In genomic region chr9:110170858-110171257, GRCm38 (mm10) we compare ENCODE assay signal across 12 mouse cellular contexts. TPM values are rescaled to one million over a fixed set of nuclear protein-coding genes. Genes with fewer than 3 reads are reported as not detected.
DNase-seq lines count a peak whose midpoint lies in the region; ATAC-seq and TF ChIP-seq lines count a peak whose summit lies in the region.
"Had no signal": no experiment of that assay in that cellular context is flagged by ENCODE, and none has a peak within 500 bp of the region (broad histone marks: within the 10 kb centered on the region; RNA-seq: fewer than 3 reads in every experiment).

No protein-coding gene starts in this region.

- H3K27me3 ChIP-seq in heart, embryonic 11.5 days (ENCODE audit: control insufficient read depth, insufficient read depth, low read length) = no peaks in the 10 kb centered on the region
- H3K27me3 ChIP-seq in liver, postnatal 0 days (ENCODE audit: insufficient read depth, low read length) = no peaks in the 10 kb centered on the region
- H3K27me3 ChIP-seq in liver, embryonic 12.5 days (replicated peaks) = no peaks in the 10 kb centered on the region
- H3K27me3 ChIP-seq: hindbrain, embryonic 13.5 days had no signal

- no peak overlapping the region for H3K4me3 ChIP-seq in heart, embryonic 11.5 days (ENCODE audit: low read depth, low read length)
- H3K4me3 ChIP-seq in liver, postnatal 0 days (ENCODE audit: low read depth, low read length) = no peak overlapping the region
- H3K4me3 ChIP-seq in liver, embryonic 12.5 days = no peak overlapping the region
- H3K4me3 ChIP-seq in cortical plate, adult 2 months (ENCODE audit: insufficient read depth, low read length) = no peak overlapping the region
- H3K4me3 ChIP-seq: hindbrain, embryonic 13.5 days had no signal

- no peak for TF ChIP-seq POLR2A in cortical plate, adult 2 months (IDR thresholded peaks at IDR 0.05; ENCODE audit: extremely low read depth, insufficient read depth, low read length)

- DNase-seq in heart, adult 11 months = peak; percentile 86
- DNase-seq in liver, postnatal 0 days = no peak
- peak; percentile 8 for DNase-seq in right cerebral cortex, postnatal 25 days
- DNase-seq in gastrocnemius, adult 8-10 months (ENCODE audit: low spot score in 2 of 2) = no peak
- DNase-seq in embryo, embryonic 10.5 days (ENCODE audit: low spot score) = no peak
- DNase-seq: gastrocnemius, postnatal 25 days; lung, adult 18-20 months had no signal

- 89% methylated on average over 5 of the region's 5 CpGs for WGBS in heart, embryonic 11.5 days (ENCODE audit: insufficient replicate concordance)
- 78% methylated on average over 5 of the region's 5 CpGs for WGBS in liver, postnatal 0 days (ENCODE audit: insufficient replicate concordance)
- 86% methylated on average over 5 of the region's 5 CpGs for WGBS in liver, embryonic 12.5 days (ENCODE audit: insufficient replicate concordance)

- H3K9ac ChIP-seq in heart, embryonic 11.5 days (ENCODE audit: low read depth, low read length) = no peak overlapping the region
- no peak overlapping the region for H3K9ac ChIP-seq in liver, postnatal 0 days (replicated peaks)
- H3K9ac ChIP-seq in liver, embryonic 12.5 days = no peak overlapping the region
- H3K9ac ChIP-seq: hindbrain, embryonic 13.5 days had no signal

- H3K9me3 ChIP-seq in heart, embryonic 11.5 days (replicated peaks; ENCODE audit: control insufficient read depth, low read length) = no peaks in the 10 kb centered on the region
- H3K9me3 ChIP-seq in liver, postnatal 0 days (ENCODE audit: low read length) = no peaks in the 10 kb centered on the region
- no peaks in the 10 kb centered on the region for H3K9me3 ChIP-seq in liver, embryonic 12.5 days (replicated peaks)
- H3K9me3 ChIP-seq: G1E; hindbrain, embryonic 13.5 days had no signal

- no peaks in the 10 kb centered on the region for H3K4me1 ChIP-seq in heart, embryonic 11.5 days (ENCODE audit: control insufficient read depth, insufficient read depth, low read length)
- no peaks in the 10 kb centered on the region for H3K4me1 ChIP-seq in liver, postnatal 0 days (ENCODE audit: insufficient read depth)
- no peaks in the 10 kb centered on the region for H3K4me1 ChIP-seq in liver, embryonic 12.5 days
- no peaks in the 10 kb centered on the region; the same call in 1 of the 2 replicates for H3K4me1 ChIP-seq in cortical plate, adult 2 months (ENCODE audit: control insufficient read depth, insufficient read depth, low read length)
- H3K4me1 ChIP-seq: hindbrain, embryonic 13.5 days had no signal

- H3K36me3 ChIP-seq in heart, embryonic 11.5 days (ENCODE audit: control insufficient read depth, insufficient read depth, low read length) = peaks cover 22% of the 10 kb centered on the region
- peaks cover 61% of the 10 kb centered on the region for H3K36me3 ChIP-seq in liver, postnatal 0 days (replicated peaks; ENCODE audit: insufficient read depth, low read length)
- H3K36me3 ChIP-seq in liver, embryonic 12.5 days = peaks cover 91% of the 10 kb centered on the region

- 0 out of 2 replicates have a peak, but pooled peaks have one; percentile 10 for TF ChIP-seq CTCF in liver, postnatal 0 days (IDR thresholded peaks at IDR 0.05; ENCODE audit: low read depth)
- TF ChIP-seq CTCF in cortical plate, adult 2 months (IDR thresholded peaks at IDR 0.05; ENCODE audit: extremely low read depth, insufficient read depth, low read length) = peak; percentile 38

- ATAC-seq in heart, embryonic 11.5 days (replicated peaks; ENCODE audit: insufficient number of reproducible peaks, low FRiP score, low TSS enrichment) = no peak
- no peak for ATAC-seq in liver, postnatal 0 days
- ATAC-seq in liver, embryonic 12.5 days = no peak

- H3K4me2 ChIP-seq in heart, embryonic 11.5 days = no peak overlapping the region
- H3K4me2 ChIP-seq in liver, postnatal 0 days (ENCODE audit: low read depth, low read length) = no peak overlapping the region
- no peak overlapping the region for H3K4me2 ChIP-seq in liver, embryonic 12.5 days
- H3K4me2 ChIP-seq: hindbrain, embryonic 13.5 days had no signal

- H3K27ac ChIP-seq in heart, embryonic 11.5 days (ENCODE audit: low read depth, low read length) = no peak overlapping the region
- H3K27ac ChIP-seq in liver, postnatal 0 days (ENCODE audit: low read depth) = no peak overlapping the region
- H3K27ac ChIP-seq in liver, embryonic 12.5 days = no peak overlapping the region
- H3K27ac ChIP-seq in cortical plate, adult 2 months (ENCODE audit: insufficient read depth, low read length) = no peak overlapping the region
- H3K27ac ChIP-seq: hindbrain, embryonic 13.5 days had no signal

- no peak for TF ChIP-seq EP300 in liver, postnatal 0 days (IDR thresholded peaks at IDR 0.05; ENCODE audit: low read depth)

RNA-seq across cellular contexts. Expression of gene Dhx30, which starts 53.2 kb away (rescaled TPM):
- polyA plus RNA-seq in heart, embryonic 11.5 days (2014; fragmentation: Nextera tagmentation; extraction: Ambion mirVana) = 107 and 108 TPM in 2 replicates
- polyA plus RNA-seq in liver, postnatal 0 days (2015; fragmentation: Nextera tagmentation; extraction: Ambion mirVana) = 19.0 and 24.8 TPM in 2 replicates
- polyA plus RNA-seq in liver, embryonic 12.5 days (2016; fragmentation: Nextera tagmentation; extraction: Ambion mirVana) = 65.2 and 68.1 TPM in 2 replicates
- polyA plus RNA-seq in cortical plate, adult 2 months (2012; rRNA removed) = 144 and 166 TPM in 2 replicates
- total RNA-seq in gastrocnemius, adult 8-10 months (2022) = 10 to 100 TPM; 25.4 to 39.5 (median 35.1) TPM

RNA-seq across cellular contexts. Expression of gene Smarcc1, which starts 53.4 kb away (rescaled TPM):
- polyA plus RNA-seq in heart, embryonic 11.5 days (2014; fragmentation: Nextera tagmentation; extraction: Ambion mirVana) = 59.1 and 112 TPM in 2 replicates
- polyA plus RNA-seq in liver, postnatal 0 days (2015; fragmentation: Nextera tagmentation; extraction: Ambion mirVana) = 13.5 and 18.5 TPM in 2 replicates
- 69.2 and 71.6 TPM in 2 replicates for polyA plus RNA-seq in liver, embryonic 12.5 days (2016; fragmentation: Nextera tagmentation; extraction: Ambion mirVana)
- polyA plus RNA-seq in cortical plate, adult 2 months (2012; rRNA removed) = 30.7 and 31.9 TPM in 2 replicates
- total RNA-seq in gastrocnemius, adult 8-10 months (2022) = 10 to 100 TPM; 22.0 to 27.2 (median 26.3) TPM

Comparison
In these comparisons a context has a peak if more than half of its experiments do, and no peak if none do; other contexts are left out.
1. DNase-seq: peak in heart, adult 11 months (single experiment) and right cerebral cortex, postnatal 25 days (single experiment); none in liver, postnatal 0 days (single experiment), gastrocnemius, adult 8-10 months (0 of 2) and embryo, embryonic 10.5 days (single experiment).